Mouse (Mus musculus): ENCODE results near the gene BC034090.

GRCm38 (mm10) chr1:155167453-155167852 lies 76.8 kb downstream of the BC034090 start:
- TF ChIP-seq CTCF (IDR thresholded peaks at IDR 0.05; ENCODE audit: control insufficient read depth, insufficient read depth, insufficient read length) (no peak), CEBPB (IDR thresholded peaks at IDR 0.05; ENCODE audit: low read depth) (no peak), USF1 (IDR thresholded peaks at IDR 0.05; ENCODE audit: low read depth) (no peak)

Data from C2C12 (cell line).